Mouse (Mus musculus) stomach, embryonic 15.5 days (tissue): ENCODE data around the gene Mthfr. TPM values are rescaled to one million over a fixed set of nuclear protein-coding genes. Genes with fewer than 3 reads are reported as not detected.

ENCODE experiments used
- ATAC-seq: fragments of 200-750 bp; cut with Nextera tagmentation; 2 replicates; pipeline ENCODE4 v1.8.0; 2017; ENCODE audit warnings: low read depth, moderate number of reproducible peaks, moderate TSS enrichment; ENCODE audit not compliant: insufficient read depth, low FRiP score
- H3K27ac ChIP-seq: fragments of 300-500 bp; sonication (generic); 2 replicates; pipeline ENCODE4 v1.5.1; 2015; ENCODE audit warnings: mild to moderate bottlenecking, inconsistent platforms
- H3K27me3 ChIP-seq: fragments of 300-500 bp; sonication (generic); replicated peaks from 2 replicates; pipeline ENCODE4 v1.6.1; 2015; ENCODE audit warnings: inconsistent platforms
- H3K36me3 ChIP-seq: fragments of 300-500 bp; sonication (generic); 2 replicates; pipeline ENCODE4 v1.6.1; 2015; ENCODE audit warnings: inconsistent platforms
- H3K4me1 ChIP-seq: fragments of 300-500 bp; sonication (generic); 2 replicates; pipeline ENCODE4 v1.6.1; 2015; ENCODE audit warnings: inconsistent platforms
- H3K4me2 ChIP-seq: fragments of 300-500 bp; sonication (generic); 2 replicates; pipeline ENCODE4 v1.6.1; 2015; ENCODE audit warnings: mild to moderate bottlenecking, inconsistent platforms
- H3K4me3 ChIP-seq: fragments of 300-500 bp; sonication (generic); replicated peaks from 2 replicates; pipeline ENCODE4 v1.5.1; 2015; ENCODE audit warnings: inconsistent platforms
- H3K9ac ChIP-seq: fragments of 300-500 bp; sonication (generic); 2 replicates; pipeline ENCODE4 v1.6.1; 2015; ENCODE audit warnings: inconsistent platforms
- H3K9me3 ChIP-seq: fragments of 300-500 bp; sonication (generic); 2 replicates; pipeline ENCODE4 v1.6.1; 2016; ENCODE audit warnings: inconsistent platforms
- WGBS: fragments of 180-500 bp; shearing (Covaris S2); methylation state at CpG from one replicate; pipeline ENCODE4 v1.1.7; 2015; 5-methylcytosine and 5-hydroxymethylcytosine counted together
- polyA plus RNA-seq: library from polyadenylated mRNA; unstranded; fragments of >200 nt; fragmentation: Nextera tagmentation; extraction: Ambion mirVana; gene quantifications from 2 replicates; pipeline ENCODE4 v1.2.1, GENCODE M21; 2015

Gene Mthfr
- polyA plus RNA-seq, 1 experiment from 2014 or later: 16.7 TPM

DNA sequence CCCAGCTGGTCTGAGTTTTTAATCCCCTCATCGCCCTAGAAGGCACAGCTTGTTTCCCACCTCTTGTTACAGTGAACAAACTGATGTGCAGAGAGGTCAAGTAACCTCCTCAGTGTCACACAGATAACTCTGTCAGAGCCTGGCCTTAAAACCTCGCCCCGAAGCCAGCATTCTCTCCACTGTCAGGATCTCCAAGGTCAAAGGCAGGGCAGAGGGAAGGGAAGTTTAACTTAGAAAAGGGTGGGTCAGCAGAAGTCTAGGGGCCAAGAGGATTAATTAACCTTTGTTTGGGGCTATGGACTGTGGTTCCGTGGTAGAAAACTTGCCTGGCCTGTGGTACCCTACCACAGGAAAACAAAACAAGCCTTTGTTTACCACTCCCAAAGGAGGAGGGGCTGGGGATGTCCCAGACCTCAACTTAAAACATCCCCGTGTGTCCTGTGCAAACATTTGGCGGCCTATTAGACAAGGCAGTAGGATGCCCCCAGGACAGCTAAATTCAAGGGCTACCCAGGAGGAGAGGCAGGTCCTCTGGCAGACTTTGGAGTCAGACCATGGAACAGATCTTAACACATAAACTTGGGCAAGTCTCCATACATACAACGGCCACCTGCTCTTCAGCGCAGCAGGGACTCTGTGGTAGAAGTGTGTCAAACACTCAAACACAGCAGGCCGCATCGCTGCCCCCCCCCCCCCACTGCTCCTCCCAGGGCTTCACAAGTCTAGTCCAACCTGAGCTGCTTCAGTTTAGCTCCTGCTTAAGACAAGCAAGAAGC, 46.4 kb downstream of the Mthfr start:
- H3K4me3 ChIP-seq: no peak overlapping the region
- H3K4me1 ChIP-seq: peaks cover 26% of the 10 kb centered on the region
- H3K27me3 ChIP-seq: no peaks in the 10 kb centered on the region
- H3K27ac ChIP-seq: no peak overlapping the region
- H3K4me2 ChIP-seq: no peak overlapping the region
- H3K9ac ChIP-seq: 0 out of 2 replicates have a peak overlapping the region, but pooled peaks have one; percentile 10
- WGBS: 45% methylated on average over 10 of the region's 10 CpGs
- ATAC-seq: no peak
- H3K9me3 ChIP-seq: no peaks in the 10 kb centered on the region
- peaks cover 4% of the 10 kb centered on the region; the same call in 1 of the 2 replicates for H3K36me3 ChIP-seq

DNA sequence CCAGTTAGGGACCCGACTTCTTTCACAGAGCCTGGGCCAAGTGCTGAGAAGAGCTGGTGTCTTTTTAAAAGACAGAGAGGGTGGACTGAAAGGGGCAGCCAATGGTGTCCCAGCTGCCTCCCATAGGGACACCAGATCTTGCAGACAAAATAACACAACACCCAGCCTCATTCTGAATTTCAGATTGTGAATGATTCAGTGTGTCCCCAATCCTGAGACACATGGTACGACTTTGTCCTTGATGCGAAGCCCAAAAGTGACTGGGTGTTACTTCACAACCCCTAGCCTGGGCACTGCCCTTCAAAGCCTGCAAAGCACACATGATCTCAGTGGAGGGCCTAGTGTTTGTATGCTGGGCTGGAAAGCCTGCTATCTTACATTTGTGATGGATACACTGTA, 47.0 kb downstream of the Mthfr start:
- 74% methylated on average over 3 of the region's 3 CpGs for WGBS
- no peak overlapping the region for H3K4me2 ChIP-seq
- peaks cover 3% of the 10 kb centered on the region; the same call in 1 of the 2 replicates for H3K36me3 ChIP-seq
- no peaks in the 10 kb centered on the region for H3K9me3 ChIP-seq
- H3K9ac ChIP-seq: no peak overlapping the region
- peaks cover 26% of the 10 kb centered on the region for H3K4me1 ChIP-seq
- H3K27ac ChIP-seq: no peak overlapping the region
- ATAC-seq: no peak
- no peak overlapping the region for H3K4me3 ChIP-seq
- no peaks in the 10 kb centered on the region for H3K27me3 ChIP-seq

GRCm38 (mm10) chr4:148087091-148087906, 48.4 kb downstream of the Mthfr start:
- H3K4me2 ChIP-seq: peak overlapping the region; percentile 74
- no peaks in the 10 kb centered on the region for H3K9me3 ChIP-seq
- H3K36me3 ChIP-seq: no peaks in the 10 kb centered on the region
- H3K9ac ChIP-seq: peak overlapping the region; percentile 66
- H3K27me3 ChIP-seq: no peaks in the 10 kb centered on the region
- peak overlapping the region; percentile 61 for H3K27ac ChIP-seq
- peaks cover 26% of the 10 kb centered on the region for H3K4me1 ChIP-seq
- WGBS: 4% methylated on average over 30 of the region's 30 CpGs
- ATAC-seq: peak; percentile 52
- peak overlapping the region; percentile 78 for H3K4me3 ChIP-seq

DNA sequence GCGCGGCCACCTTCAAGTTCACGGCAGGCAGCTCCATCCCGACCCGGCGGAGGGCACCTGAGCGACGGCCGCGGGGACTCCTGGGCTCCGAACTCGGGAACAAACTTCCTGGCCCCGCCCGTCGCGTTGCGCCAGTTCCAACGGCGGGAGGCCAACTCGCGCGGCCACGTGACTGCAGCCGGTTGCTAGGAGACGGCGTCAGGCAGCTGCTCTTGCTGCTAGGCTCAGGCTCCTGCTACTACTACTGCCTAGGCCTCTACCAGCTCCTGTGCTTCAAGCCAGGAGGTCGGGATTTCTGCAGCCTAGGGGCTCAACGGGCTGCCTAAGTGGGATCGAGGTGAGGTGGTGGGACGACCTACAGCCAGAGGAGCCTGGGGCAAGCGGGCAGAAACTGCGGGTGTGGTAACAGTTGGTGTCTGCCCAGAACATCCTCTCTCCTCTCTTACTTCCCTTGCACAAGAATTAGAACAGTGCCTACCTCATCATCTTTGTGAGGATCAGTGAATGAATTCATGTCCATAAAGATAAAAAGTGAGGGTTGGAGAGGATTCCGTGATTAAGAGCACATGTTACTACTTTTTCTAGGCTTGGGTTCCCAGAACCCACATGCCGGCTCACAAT, 49.1 kb downstream of the Mthfr start, which contains the start of gene Agtrap:
TSS of gene Agtrap (minus strand) at position 125 of the 621 bp plus-strand sequence.
- WGBS: 6% methylated on average over 34 of the region's 34 CpGs
- Histone ChIP-seq H3K9me3 (no peaks in the 10 kb centered on the region), H3K4me2 (peak within 1 kb of the TSS; percentile 74), H3K36me3 (no peaks in the 10 kb centered on the region), H3K27me3 (no peaks in the 10 kb centered on the region), H3K9ac (peak within 1 kb of the TSS; percentile 66), H3K27ac (peak within 1 kb of the TSS; percentile 61), H3K4me3 (peak within 1 kb of the TSS; percentile 78), H3K4me1 (peaks cover 26% of the 10 kb centered on the region)
- ATAC-seq: peak; percentile 90

DNA sequence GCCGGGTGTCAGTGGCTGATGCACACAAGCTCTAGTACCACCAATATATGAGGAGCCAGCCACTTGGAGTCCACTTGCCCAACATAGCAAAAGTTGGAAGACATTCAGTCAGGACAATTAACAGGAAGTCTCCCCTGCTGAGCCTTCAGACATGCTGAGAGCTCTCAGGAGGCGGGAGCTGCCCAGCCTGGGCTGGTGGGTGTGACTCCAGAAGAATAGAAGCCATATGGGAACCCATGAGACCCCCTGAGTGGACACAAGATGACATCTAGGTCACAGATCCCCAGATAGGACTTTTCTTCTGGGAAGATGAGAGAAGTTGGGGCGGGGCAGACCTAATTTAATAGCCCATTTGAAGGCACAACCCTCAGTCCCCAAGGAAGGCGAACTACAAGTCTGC, 50.3 kb downstream of the Mthfr start:
- H3K9ac ChIP-seq: no peak overlapping the region
- no peaks in the 10 kb centered on the region for H3K36me3 ChIP-seq
- ATAC-seq: no peak
- 71% methylated on average over 4 of the region's 4 CpGs for WGBS
- H3K27ac ChIP-seq: no peak overlapping the region
- peaks cover 19% of the 10 kb centered on the region for H3K4me1 ChIP-seq
- no peak overlapping the region for H3K4me2 ChIP-seq
- H3K4me3 ChIP-seq: no peak overlapping the region
- H3K9me3 ChIP-seq: no peaks in the 10 kb centered on the region
- H3K27me3 ChIP-seq: no peaks in the 10 kb centered on the region

GRCm38 (mm10) chr4:148091181-148091580, 52.3 kb downstream of the Mthfr start:
- ATAC-seq: no peak
- no peak overlapping the region for H3K27ac ChIP-seq
- no peaks in the 10 kb centered on the region for H3K27me3 ChIP-seq
- peaks cover 9% of the 10 kb centered on the region; the same call in 1 of the 2 replicates for H3K4me1 ChIP-seq
- WGBS: 80% methylated on average over 1 of the region's 1 CpGs
- no peaks in the 10 kb centered on the region for H3K36me3 ChIP-seq
- no peak overlapping the region for H3K4me2 ChIP-seq
- H3K9me3 ChIP-seq: no peaks in the 10 kb centered on the region
- H3K9ac ChIP-seq: no peak overlapping the region
- no peak overlapping the region for H3K4me3 ChIP-seq

DNA sequence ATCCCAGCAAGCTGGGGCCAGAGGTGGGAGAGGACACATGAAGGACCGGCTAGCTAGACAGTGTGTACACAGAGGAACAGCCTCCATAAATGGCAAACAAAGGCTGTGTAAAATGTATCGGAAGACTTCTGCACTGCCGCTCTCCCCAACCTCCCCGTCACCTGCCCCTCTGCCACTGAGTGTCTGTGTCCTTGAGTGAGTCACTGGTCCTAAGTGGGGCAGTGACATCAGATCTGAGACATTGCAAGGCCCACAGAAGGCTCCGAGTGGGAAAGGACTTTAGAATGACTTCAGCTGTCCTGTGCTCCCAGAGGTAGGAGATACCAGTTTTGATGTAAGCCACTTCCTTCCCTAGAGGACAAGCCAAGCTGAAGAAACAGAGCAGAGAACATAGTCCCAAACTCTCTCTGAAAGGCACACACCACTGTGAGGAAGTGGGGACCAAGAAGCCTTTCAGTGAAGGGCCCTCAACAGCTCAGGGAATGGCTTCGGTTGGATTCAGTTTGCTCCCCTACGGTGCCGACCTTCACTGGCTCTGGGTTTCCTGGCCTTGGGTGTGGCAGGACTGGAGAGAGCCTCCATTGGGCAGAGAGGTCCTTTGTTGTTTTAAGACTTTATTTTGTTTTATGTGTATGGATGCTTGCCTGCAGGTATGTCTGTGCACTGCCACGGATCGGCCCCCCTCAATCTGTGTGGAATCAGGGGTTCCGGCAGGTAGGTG, 53.8 kb downstream of the Mthfr start:
- Histone ChIP-seq H3K27ac (no peak overlapping the region), H3K4me1 (peaks cover 2% of the 10 kb centered on the region; the same call in 1 of the 2 replicates), H3K9me3 (no peaks in the 10 kb centered on the region), H3K9ac (no peak overlapping the region), H3K4me3 (no peak overlapping the region), H3K4me2 (no peak overlapping the region), H3K36me3 (no peaks in the 10 kb centered on the region), H3K27me3 (no peaks in the 10 kb centered on the region)
- ATAC-seq: no peak
- WGBS: 80% methylated on average over 11 of the region's 11 CpGs

GRCm38 (mm10) chr4:148094161-148094560, 55.3 kb downstream of the Mthfr start:
- no peak overlapping the region for H3K9ac ChIP-seq
- no peak overlapping the region for H3K27ac ChIP-seq
- no peaks in the 10 kb centered on the region for H3K27me3 ChIP-seq
- H3K4me2 ChIP-seq: no peak overlapping the region
- no peaks in the 10 kb centered on the region for H3K9me3 ChIP-seq
- ATAC-seq: no peak
- no peak overlapping the region for H3K4me3 ChIP-seq
- 85% methylated on average over 5 of the region's 5 CpGs for WGBS
- H3K36me3 ChIP-seq: no peaks in the 10 kb centered on the region
- H3K4me1 ChIP-seq: no peaks in the 10 kb centered on the region

DNA sequence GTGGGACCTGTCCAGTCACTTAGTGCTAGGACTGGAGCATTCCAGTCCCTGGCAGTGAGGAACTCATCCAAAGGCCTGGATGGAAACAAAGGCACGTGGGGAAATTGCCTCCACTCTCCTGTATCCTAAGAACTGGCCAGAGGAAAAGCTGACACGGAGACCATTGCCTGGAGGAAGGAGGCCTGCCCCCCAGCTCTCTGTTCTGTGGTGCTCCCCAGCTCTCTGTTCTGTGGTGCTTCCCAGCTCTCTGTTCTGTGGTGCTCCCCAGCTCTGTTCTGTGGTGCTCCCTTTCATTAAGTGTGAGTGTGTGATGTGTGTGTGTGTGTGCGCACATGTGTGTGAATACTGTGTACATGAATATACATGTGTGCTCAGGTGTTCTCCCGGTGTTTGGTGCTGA, 56.2 kb downstream of the Mthfr start:
- 73% methylated on average over 4 of the region's 4 CpGs for WGBS
- ATAC-seq: no peak; the same call in 1 of the 2 replicates
- Histone ChIP-seq H3K9me3 (no peaks in the 10 kb centered on the region), H3K4me3 (no peak overlapping the region), H3K4me1 (no peaks in the 10 kb centered on the region), H3K36me3 (no peaks in the 10 kb centered on the region), H3K27ac (no peak overlapping the region), H3K27me3 (no peaks in the 10 kb centered on the region), H3K4me2 (no peak overlapping the region), H3K9ac (no peak overlapping the region)

DNA sequence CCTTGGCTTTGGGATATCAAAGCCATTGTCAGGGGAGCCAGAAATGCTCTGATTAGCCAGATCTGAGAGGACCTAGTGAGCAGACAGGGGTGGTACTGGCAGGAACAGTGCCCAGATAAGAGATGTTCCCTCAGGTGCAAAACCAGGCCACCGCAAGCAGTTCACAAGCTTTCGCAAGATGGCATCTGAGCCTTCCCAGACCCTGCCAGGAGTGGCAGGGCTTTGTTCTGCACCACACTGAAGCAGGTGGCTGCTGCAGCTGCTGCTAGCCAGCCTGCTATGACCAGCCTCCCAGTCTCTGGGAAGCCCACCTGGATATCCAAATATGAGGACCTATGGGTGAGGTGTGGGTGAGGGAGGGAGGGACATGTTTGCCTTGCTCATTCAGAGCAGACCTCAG, 59.1 kb downstream of the Mthfr start:
- Histone ChIP-seq H3K4me2 (no peak overlapping the region), H3K27me3 (no peaks in the 10 kb centered on the region), H3K27ac (no peak overlapping the region), H3K9me3 (no peaks in the 10 kb centered on the region), H3K4me3 (no peak overlapping the region), H3K36me3 (no peaks in the 10 kb centered on the region), H3K4me1 (no peaks in the 10 kb centered on the region; the same call in 1 of the 2 replicates), H3K9ac (no peak overlapping the region)
- ATAC-seq: no peak
- WGBS: 86% methylated on average over 2 of the region's 2 CpGs

DNA sequence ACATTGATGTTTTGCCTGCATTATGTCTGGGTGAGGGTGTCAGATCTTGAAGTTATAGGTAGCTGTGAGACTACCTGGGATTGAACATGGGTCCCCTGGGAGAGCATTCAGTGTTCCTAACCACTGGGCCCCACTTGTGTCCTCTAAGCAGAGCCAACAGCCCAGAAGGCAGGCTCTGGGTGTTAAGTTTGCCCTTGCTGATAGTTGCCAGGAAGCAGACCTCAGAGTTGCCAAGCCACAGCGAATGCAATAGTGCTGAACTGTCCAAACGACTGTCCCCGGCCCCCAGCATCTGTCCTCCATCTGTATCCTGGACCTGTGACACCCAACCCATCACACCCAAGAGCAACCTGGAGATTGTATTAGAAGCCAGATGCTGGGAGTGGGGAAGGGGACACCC, 59.8 kb downstream of the Mthfr start:
- Histone ChIP-seq H3K4me2 (no peak overlapping the region), H3K4me3 (no peak overlapping the region), H3K27ac (no peak overlapping the region), H3K4me1 (no peaks in the 10 kb centered on the region; the same call in 1 of the 2 replicates), H3K27me3 (no peaks in the 10 kb centered on the region), H3K9ac (no peak overlapping the region), H3K9me3 (no peaks in the 10 kb centered on the region), H3K36me3 (no peaks in the 10 kb centered on the region)
- 75% methylated on average over 3 of the region's 3 CpGs for WGBS
- no peak for ATAC-seq
